Mouse (Mus musculus) fibroblast of lung, adult 2 months (primary cell): Measurements from ENCODE around the gene Hmgn2.
A peak's percentile ranks its signal among the peaks of the same experiment; 100 is the strongest.
"Not testable (repeated sequence)": the region's sequence is repeated elsewhere in the genome, so short reads cannot be mapped to it uniquely, and the experiment has no call there.

Experiments
- DNase-seq: peaks from one replicate; pipeline ENCODE4 v3.0.0-alpha.2; 2011; ENCODE audit warnings: low read depth

Hmgn2 gene

DNA sequence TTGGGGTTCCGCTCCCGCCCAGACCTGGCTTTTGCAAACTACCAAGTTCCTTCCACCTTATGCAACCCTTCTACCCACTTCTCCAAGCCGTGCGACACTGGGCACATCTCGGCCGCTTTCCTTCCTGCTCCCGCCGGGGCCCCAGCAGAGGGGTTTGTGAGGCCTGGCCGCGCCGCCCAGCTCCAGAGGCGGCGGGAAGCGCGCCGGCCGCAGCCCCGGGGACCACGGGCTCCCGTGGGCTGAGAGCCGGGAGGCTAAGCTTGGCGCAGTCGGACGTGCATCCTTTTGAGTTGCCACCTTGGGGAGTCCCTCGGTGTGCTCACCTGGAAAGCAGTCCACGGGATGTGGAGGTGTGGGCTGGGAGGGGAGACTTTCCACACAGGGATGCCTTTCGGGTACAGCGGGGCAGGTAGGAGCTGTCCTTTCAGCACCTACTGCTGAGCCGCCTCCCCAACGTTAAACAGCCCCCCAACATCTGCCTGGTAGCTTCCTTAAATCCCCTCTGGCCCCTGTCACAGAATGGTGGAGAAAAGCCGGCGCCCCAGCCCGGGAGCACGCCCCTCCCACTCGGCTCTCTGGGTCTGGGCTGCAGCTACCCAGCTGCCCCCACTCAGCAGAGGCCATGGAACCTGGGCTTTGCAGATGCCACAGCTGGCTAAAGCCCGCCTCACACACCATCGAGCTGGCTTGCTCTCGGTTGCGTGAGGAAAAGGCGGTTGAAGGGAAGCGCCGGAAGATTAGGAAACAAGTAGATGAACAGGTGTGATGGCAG lies at the start of gene Hmgn2:
Gene Hmgn2 (minus strand): TSS at position 501 of the 772 bp plus-strand sequence.
- no peak for DNase-seq

DNA sequence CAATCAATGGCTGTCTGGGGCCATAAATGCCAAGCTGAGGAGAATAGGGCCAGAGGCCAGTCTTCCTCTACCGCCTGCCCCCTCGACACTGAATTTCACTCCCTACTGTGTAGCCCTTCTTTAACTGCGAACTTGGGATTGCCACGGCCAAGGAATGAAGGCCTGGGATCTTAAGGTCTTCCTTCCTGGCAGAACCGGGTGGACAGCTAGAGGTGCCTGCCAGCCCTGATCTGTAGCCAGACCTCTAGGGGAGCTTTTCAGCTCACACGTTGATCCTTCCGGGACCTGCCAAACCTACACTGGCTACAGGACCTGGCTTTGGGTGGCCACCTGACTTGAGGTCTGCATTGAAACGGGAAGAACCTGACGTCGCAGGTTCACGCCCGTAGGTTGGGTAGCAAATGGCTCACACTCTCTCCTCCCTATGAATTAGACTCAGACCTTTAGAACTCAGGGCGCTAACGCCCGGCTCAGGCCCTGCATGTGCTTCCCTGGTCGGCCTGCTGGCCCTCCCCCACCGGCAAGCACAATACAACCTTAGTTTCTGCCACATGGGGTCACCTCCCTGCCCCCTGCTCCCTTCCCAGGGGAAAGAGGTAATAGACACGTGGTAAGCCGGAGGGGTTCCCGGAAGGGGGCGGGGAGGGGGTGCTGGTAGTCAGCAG lies 48.9 kb upstream of the Hmgn2 start:
- DNase-seq: no peak

DNA sequence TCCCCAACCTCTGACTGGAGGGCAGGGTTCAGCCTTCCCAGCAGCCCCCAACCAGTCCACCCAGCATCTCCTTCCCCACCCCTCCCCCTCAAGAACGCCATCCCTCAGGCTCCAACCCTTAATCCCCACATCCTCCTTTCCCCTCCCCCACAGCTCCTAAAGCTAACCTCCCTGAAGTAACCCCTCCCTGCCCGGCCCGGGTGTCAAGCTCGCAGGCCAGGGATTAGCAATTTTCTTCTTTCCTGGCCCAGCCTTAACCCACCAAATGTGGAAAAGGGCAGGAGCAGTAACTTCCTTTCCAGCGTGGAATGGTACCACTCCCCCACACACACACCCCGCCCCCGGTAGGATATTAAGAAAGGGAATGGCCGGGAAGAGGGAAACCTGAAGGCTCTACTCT lies 48.3 kb upstream of the Hmgn2 start:
- DNase-seq: no peak

DNA sequence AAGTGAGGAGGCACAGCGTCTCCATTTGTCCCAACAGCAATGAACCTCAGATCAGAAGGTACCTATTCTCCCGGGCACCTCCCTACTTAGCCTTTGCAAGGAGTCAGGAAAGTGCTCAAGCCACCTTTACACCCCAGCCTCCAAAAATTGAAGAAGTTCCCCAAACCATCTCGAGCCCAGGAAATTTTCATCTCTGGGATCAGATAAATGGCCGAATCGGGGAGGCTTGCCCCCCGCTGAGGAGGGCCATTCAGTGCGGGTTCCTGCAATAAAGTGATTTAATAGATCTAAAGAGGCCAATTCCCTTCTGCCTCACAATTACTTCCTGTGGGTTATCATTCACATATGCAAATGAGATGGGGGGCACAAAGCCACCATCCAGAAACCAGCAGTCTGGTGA lies 47.8 kb upstream of the Hmgn2 start:
- no peak for DNase-seq

GRCm38 (mm10) chr4:134012858-134013528 lies 44.5 kb upstream of the Hmgn2 start:
- DNase-seq: no peak

DNA sequence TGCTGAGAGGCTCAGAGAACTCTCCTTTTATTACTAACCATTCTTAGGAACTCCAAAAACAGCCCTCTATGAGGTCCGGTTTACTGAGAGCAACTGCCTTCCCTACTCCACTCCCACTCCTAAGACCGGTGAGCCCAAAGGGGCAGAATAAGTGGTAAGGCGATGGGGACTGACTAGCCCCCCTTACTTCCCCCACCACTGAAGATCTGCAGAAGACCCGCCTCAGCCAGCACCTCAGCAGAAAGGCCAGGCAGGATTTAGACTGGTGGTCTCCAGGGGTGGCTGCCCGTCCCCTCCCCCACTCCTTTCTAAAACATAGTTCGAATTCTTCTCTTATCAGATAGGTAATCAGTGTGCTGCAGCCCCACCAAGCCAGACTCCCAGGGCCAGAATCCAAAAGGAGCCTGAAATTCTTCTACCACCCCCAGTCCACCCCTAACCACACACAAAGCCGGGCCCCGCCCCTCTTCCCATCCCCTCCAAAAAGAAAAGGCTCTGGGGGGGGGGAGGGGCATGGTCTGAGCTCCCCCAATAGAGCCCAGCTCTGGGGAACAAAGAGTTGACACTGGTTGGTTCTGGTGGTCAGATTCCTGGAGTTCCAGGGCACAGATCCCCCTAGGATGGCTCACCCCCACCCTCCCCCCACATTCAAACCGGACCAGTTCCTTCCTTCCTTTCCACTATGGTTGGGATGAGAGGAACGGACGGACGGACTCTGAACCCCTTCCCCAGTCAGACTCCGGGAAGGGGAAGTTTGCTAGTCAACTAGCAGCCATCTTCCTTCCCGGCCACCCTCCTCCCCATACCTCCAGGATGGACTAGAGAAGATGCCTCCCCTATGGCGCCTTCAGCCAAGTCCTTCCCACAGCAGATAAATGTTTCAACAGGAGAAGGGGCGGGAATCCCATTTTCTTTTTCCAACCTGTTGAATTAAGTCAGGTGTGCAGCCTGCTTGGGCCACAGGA lies 43.3 kb upstream of the Hmgn2 start:
- no peak for DNase-seq

GRCm38 (mm10) chr4:134009709-134010108 lies 41.3 kb upstream of the Hmgn2 start:
- DNase-seq: no peak

DNA sequence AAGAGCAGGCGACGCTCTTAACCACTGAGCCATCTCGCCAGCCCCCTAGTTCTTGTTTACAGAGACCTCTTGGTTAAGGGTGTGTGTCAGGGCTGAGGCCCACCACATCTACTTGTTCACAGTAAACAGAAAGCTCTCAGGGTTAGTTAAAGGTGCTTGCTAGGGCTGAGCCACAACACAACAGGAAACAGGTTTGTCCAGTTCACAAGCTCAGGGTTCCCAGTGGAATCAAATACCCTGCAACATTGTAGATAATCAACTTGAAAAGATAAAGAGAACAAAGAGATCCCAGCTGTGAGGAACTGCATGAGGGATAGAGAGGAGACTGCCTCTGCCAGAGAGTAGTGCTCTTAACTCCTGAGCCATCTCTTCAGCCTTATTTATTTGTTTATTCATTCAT lies 38.4 kb upstream of the Hmgn2 start:
- no peak for DNase-seq

DNA sequence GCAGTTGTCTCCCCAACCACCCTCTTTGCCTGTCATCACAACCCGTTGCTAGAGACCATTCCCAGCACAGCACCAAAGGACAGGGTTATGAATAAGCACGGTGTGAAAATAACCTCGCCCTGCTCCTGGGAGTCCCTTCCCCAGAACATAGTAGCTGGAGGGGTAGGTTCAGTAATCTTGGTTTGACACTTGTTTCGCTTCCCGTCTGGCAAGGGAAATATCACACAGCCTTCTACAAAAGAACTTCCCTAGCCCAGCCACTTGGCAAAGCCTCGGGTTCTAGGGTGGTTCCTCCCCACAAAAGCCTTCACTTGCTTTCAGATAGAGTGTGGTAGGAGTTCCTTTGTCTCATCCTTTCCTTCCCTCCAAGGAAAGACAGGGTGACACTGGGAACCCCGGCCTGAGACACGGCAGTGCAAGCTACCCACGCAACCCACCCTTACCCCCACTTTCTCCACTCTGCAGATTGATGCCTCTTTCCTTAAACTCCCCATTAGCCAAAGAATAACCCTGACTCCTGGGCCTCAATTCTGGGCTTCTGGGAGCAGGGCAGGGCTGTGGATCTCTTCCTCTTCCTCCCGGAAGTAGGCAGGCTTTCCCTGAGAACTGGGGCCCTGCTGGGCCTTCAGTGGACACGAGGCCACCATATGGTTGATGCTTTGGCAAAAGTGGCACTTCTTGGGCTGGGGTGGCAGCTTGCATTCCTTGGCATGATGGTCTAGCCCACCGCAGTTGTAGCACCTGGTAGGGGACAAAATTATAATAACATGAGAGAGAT lies 37.3 kb upstream of the Hmgn2 start:
- DNase-seq: no peak

DNA sequence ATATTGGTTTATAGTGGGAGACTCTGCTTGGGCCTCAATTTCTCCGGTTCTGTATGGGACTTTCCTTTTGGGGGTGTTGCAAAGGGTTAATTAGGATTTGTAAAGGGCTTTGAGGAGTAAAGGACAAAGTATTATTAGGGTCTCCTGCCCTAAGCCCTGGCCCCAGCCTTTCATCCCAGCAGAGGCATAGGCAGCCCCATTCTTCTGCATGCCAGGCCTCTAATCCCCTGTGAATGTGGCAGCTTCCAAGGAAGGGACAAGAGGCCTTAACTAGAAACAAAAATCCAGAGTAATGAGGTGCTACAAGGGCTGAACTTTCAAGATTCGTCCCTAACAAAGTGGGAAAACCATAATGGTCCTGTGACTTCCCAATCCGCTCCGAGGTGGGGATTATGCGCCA lies 34.5 kb upstream of the Hmgn2 start:
- DNase-seq: no peak

DNA sequence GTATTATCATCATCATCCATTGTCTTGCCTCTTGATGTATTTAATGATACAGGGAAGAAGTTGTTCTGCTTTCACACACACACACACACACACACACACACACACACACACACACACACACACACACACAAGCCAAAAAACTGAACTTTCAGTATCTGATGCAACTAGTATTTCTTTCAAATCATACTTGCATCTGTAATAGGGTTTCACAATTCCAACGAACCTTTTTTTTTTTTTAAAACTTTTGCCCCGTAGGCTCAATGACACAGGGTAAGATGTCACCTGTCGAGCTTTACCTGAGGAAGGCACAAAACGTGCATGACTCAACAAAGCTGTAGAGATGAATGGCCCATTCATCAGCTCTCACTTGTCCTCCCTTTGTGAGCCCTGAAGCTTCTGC lies 33.8 kb upstream of the Hmgn2 start:
- DNase-seq: no peak

- no peak for DNase-seq
These were observed 33.3 kb upstream of the Hmgn2 start for GRCm38 (mm10) chr4:134001710-134002109.

DNA sequence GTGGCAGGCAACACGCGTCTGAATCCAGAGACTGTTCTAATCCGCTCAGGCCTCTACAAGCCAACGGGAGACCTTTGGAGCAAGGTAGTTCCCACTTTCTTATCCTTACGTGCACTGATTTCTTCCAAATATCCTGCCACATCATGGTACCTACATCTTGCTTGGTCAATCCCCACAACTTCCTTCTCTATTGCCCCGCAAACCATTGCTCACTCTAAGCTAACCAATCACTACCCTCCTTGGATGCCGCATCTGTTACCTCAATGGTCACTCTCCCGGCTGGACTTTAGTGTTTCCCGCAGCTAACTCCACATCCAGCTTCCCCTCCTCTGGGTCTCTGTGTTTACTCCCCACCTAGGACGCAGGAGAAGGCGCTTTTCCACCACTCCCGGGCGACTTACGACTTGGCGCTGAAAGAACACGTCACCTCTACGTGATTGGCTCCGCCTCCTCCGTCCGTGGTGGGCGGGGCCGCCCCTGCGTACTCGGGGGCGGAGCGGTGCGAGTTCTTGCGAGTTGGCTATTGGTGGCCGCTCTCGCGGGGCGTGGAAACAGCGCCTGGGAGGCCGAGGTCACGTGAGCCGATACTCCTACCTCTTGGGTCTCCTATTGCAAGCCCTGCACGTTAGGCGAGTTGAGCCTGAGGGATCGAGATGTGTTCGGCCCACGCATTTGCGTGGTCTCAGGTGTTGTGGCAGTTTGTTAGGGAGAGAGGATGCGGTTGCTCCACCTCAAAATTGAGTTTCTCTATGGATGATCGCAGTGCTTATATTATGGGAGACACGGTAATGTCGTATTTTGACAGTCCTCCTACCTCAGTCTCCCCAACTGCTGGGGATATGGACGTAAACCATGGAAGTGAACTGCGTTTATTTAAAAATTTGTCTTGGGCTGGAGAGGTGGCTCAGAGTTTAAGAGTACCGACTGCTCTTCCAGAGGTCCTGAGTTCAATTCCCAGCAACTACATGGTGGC lies 32.3 kb upstream of the Hmgn2 start, which contains the start of gene Dhdds:
Gene Dhdds (minus strand): TSS at position 453 of the 973 bp plus-strand sequence.
- DNase-seq: peak; percentile 99

GRCm38 (mm10) chr4:133994697-133995096 lies 26.2 kb upstream of the Hmgn2 start:
- no peak for DNase-seq

DNA sequence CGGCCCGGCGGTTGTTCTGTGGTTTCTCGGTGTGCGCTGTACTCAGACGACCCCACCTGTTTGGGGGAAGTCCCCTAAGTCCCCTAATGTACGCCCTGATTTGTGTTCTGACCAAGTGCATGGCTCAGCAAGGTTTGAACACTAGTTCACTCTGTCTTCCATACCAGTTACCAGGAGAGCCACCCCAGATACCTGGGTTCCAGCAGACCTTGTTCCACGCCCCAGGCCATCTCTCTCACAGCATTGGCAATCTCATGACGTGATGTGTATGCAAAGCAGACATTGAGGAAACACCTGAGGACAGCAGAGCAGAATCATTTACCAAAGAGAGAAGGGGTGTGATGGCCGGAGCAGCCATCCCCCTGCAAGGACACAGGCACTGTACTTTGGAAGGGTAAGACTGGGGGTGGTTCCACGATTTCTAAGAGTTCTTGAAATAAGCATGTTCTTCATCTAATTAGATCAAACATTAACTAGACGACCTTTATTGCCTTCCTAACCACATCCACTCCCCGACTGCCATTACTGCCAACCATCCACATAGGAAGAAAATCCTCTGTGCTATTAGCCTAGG lies 22.7 kb upstream of the Hmgn2 start:
- DNase-seq: no peak

DNA sequence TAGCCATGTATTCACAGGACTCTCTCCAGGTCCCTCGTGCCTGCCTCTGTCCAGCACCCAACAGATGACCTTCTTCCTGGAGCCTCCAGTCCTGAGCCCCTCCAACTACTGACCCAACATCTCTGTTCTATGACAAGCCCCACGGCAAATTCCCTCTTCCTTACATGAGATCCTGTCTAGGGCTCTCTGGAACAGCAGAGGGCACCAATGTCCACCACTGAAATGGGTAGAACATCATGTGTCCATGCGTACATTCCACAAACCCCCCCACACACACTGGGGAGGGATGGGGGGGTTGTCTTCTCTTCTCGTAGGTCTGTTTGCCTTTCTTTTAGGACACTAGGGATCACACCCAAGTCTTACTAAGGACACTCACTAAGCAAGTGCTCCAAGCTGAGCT lies 21.6 kb upstream of the Hmgn2 start:
- DNase-seq: no peak

DNA sequence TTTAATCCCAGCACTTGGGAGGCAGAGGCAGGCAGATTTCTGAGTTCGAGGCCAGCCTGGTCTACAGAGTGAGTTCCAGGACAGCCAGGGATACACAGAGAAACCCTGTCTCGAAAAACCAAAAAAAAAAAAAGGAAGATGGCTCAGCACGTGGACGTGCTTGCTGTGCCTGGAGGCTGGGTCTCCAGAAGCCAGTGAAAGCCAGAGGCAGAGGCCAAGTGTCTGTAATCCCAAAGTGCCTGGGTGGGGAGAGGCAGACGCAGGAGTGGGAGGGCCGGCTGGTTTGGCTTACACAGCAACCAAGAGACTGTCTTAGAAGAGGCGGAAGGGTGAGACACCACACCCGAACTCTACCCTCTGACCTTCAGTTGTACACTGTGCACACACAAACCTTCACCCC lies 19.8 kb upstream of the Hmgn2 start:
- DNase-seq: not testable (repeated sequence)

DNA sequence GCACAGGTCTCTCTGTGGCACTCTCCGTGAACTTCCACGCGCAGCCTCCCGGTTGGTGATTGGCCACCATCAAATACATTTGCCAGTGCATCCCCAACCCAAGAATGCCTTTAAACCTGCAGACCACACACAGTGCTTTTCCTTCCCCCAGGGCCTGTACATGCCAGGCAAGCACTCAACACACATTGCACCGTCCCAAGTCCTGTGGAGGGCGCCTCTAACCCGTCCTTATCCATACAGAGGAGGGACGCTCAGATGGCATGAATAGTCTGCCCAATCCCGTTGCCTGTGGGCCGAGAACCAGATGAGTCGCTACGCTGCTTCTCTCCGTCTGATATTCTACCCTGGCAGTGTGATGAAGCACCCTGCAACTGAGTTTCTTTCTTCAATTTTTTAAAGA lies 14.5 kb upstream of the Hmgn2 start:
- no peak for DNase-seq

DNA sequence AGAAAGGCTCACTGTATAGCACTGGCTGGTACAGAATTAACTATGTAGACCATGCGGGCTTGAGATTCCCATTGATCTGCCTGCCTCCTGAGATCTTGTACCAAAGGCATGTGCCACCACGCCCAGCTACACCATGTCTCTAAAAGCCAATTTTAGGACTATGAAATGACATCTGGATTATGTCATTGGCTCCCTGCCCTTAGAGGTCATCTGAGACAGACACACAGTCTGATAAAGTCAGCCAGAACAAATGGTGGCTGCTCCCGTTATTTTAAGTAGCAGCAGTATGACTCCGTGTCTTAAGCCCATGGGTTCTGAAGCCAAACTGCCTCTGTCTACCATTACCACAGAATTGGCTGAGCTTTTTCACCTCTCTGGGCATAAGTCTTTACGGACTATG lies 12.0 kb upstream of the Hmgn2 start:
- DNase-seq: no peak
